Mouse (Mus musculus): ENCODE measurements around the gene Fgf11. TPM values are rescaled to one million over a fixed set of nuclear protein-coding genes. Genes with fewer than 3 reads are reported as not detected.

Gene Fgf11
- polyA plus RNA-seq, 1 experiment from 2014 or later = 2.0 TPM

- no peak within 1 kb of the TSS for H3K4me2 ChIP-seq
- H3K27ac ChIP-seq (replicated peaks) = no peak within 1 kb of the TSS
- no peak within 1 kb of the TSS for H3K9ac ChIP-seq
- ATAC-seq (ENCODE audit: extremely low read depth, insufficient number of reproducible peaks, low FRiP score, low TSS enrichment) = no peak
- no peak within 1 kb of the TSS for H3K4me3 ChIP-seq
- H3K9me3 ChIP-seq = 0 out of 2 replicates have a peak, but pooled peaks cover 8% of the 10 kb centered on the region
- no peaks in the 10 kb centered on the region for H3K4me1 ChIP-seq
- H3K36me3 ChIP-seq = no peaks in the 10 kb centered on the region
- H3K27me3 ChIP-seq (replicated peaks) = peaks cover 5% of the 10 kb centered on the region; the same call in 1 of the 2 replicates
- WGBS = 48% methylated on average over 10 of the region's 10 CpGs
Measured at GRCm38 (mm10) chr11:69815155-69815554, 13.5 kb upstream of the Fgf11 start, which contains the start of gene Gm39566. Gene Gm39566, minus strand, starts transcription at chr11:69815298.

- no peak for ATAC-seq (ENCODE audit: extremely low read depth, insufficient number of reproducible peaks, low FRiP score, low TSS enrichment)
Measured at GRCm38 (mm10) chr11:69810280-69810679, 8.6 kb upstream of the Fgf11 start.

GRCm38 (mm10) chr11:69807641-69808040, 6.0 kb upstream of the Fgf11 start:
- H3K4me2 ChIP-seq = no peak overlapping the region
- H3K4me1 ChIP-seq = peaks cover 27% of the 10 kb centered on the region
- no peaks in the 10 kb centered on the region for H3K36me3 ChIP-seq
- H3K27ac ChIP-seq (replicated peaks) = no peak overlapping the region
- peaks cover 5% of the 10 kb centered on the region; the same call in 1 of the 2 replicates for H3K9me3 ChIP-seq
- H3K9ac ChIP-seq = no peak overlapping the region
- no peak overlapping the region for H3K4me3 ChIP-seq
- H3K27me3 ChIP-seq (replicated peaks) = peaks cover 54% of the 10 kb centered on the region
- WGBS = 71% methylated on average over 2 of the region's 2 CpGs
- no peak for ATAC-seq (ENCODE audit: extremely low read depth, insufficient number of reproducible peaks, low FRiP score, low TSS enrichment)

More at GRCm38 (mm10) chr11:69810280-69810679, 8.6 kb upstream of the Fgf11 start:
- H3K4me3 ChIP-seq = no peak overlapping the region
- H3K9ac ChIP-seq = no peak overlapping the region
- no peaks in the 10 kb centered on the region for H3K36me3 ChIP-seq
- H3K27me3 ChIP-seq (replicated peaks) = peaks cover 31% of the 10 kb centered on the region
- H3K27ac ChIP-seq (replicated peaks) = no peak overlapping the region
- H3K4me2 ChIP-seq = no peak overlapping the region
- H3K4me1 ChIP-seq = peaks cover 2% of the 10 kb centered on the region; the same call in 1 of the 2 replicates
- H3K9me3 ChIP-seq = peaks cover 5% of the 10 kb centered on the region; the same call in 1 of the 2 replicates

GRCm38 (mm10) chr11:69806378-69806777, 4.7 kb upstream of the Fgf11 start:
- H3K36me3 ChIP-seq = no peaks in the 10 kb centered on the region
- no peak overlapping the region for H3K4me2 ChIP-seq
- no peak for ATAC-seq (ENCODE audit: extremely low read depth, insufficient number of reproducible peaks, low FRiP score, low TSS enrichment)
- no peak overlapping the region for H3K27ac ChIP-seq (replicated peaks)
- 72% methylated on average over 4 of the region's 4 CpGs for WGBS
- peaks cover 40% of the 10 kb centered on the region for H3K4me1 ChIP-seq
- H3K9ac ChIP-seq = no peak overlapping the region
- H3K27me3 ChIP-seq (replicated peaks) = peaks cover 66% of the 10 kb centered on the region
- H3K4me3 ChIP-seq = no peak overlapping the region
- H3K9me3 ChIP-seq = peaks cover 5% of the 10 kb centered on the region; the same call in 1 of the 2 replicates

GRCm38 (mm10) chr11:69804972-69805909, 3.6 kb upstream of the Fgf11 start, which contains the start of gene Tmem102:
Gene Tmem102, minus strand, starts transcription at chr11:69805624.
- H3K27me3 ChIP-seq (replicated peaks) = peaks cover 70% of the 10 kb centered on the region
- 11% methylated on average over 29 of the region's 29 CpGs for WGBS
- H3K4me3 ChIP-seq = peak within 1 kb of the TSS; percentile 67
- H3K9me3 ChIP-seq = peaks cover 5% of the 10 kb centered on the region; the same call in 1 of the 2 replicates
- no peak within 1 kb of the TSS for H3K27ac ChIP-seq (replicated peaks)
- ATAC-seq (ENCODE audit: extremely low read depth, insufficient number of reproducible peaks, low FRiP score, low TSS enrichment) = no peak
- peak within 1 kb of the TSS; percentile 82 for H3K4me2 ChIP-seq
- peak within 1 kb of the TSS; percentile 65 for H3K9ac ChIP-seq
- H3K36me3 ChIP-seq = no peaks in the 10 kb centered on the region
- H3K4me1 ChIP-seq = peaks cover 51% of the 10 kb centered on the region

- H3K36me3 ChIP-seq = no peaks in the 10 kb centered on the region
- ATAC-seq (ENCODE audit: extremely low read depth, insufficient number of reproducible peaks, low FRiP score, low TSS enrichment) = no peak
- peak overlapping the region; percentile 65; the same call in 1 of the 2 replicates for H3K9ac ChIP-seq
- peaks cover 5% of the 10 kb centered on the region; the same call in 1 of the 2 replicates for H3K9me3 ChIP-seq
- peak overlapping the region; percentile 67 for H3K4me3 ChIP-seq
- peaks cover 57% of the 10 kb centered on the region for H3K4me1 ChIP-seq
- peaks cover 73% of the 10 kb centered on the region for H3K27me3 ChIP-seq (replicated peaks)
- WGBS = 7% methylated on average over 12 of the region's 12 CpGs
- H3K4me2 ChIP-seq = peak overlapping the region; percentile 82
- no peak overlapping the region for H3K27ac ChIP-seq (replicated peaks)
Measured at GRCm38 (mm10) chr11:69804652-69804940, 2.9 kb upstream of the Fgf11 start.

- peak overlapping the region; percentile 82 for H3K4me2 ChIP-seq
- peak; percentile 40; the same call in 1 of the 2 replicates for ATAC-seq (ENCODE audit: extremely low read depth, insufficient number of reproducible peaks, low FRiP score, low TSS enrichment)
- under 1% methylated on average over 60 of the region's 60 CpGs for WGBS
- H3K9me3 ChIP-seq = peaks cover 5% of the 10 kb centered on the region; the same call in 1 of the 2 replicates
- H3K27ac ChIP-seq (replicated peaks) = no peak overlapping the region
- H3K9ac ChIP-seq = peak overlapping the region; percentile 87
- H3K36me3 ChIP-seq = no peaks in the 10 kb centered on the region
- peak overlapping the region; percentile 67 for H3K4me3 ChIP-seq
- peaks cover 79% of the 10 kb centered on the region for H3K27me3 ChIP-seq (replicated peaks)
- H3K4me1 ChIP-seq = peaks cover 63% of the 10 kb centered on the region
Measured at GRCm38 (mm10) chr11:69803786-69804651, 2.4 kb upstream of the Fgf11 start.

GRCm38 (mm10) chr11:69803328-69803727, 1.7 kb upstream of the Fgf11 start:
- Histone ChIP-seq H3K4me2 (peak overlapping the region; percentile 82), H3K9me3 (peaks cover 5% of the 10 kb centered on the region; the same call in 1 of the 2 replicates), H3K36me3 (no peaks in the 10 kb centered on the region), H3K4me1 (peaks cover 66% of the 10 kb centered on the region), H3K4me3 (peak overlapping the region; percentile 67), H3K27me3 (replicated peaks) (peaks cover 82% of the 10 kb centered on the region), H3K27ac (replicated peaks) (no peak overlapping the region), H3K9ac (peak overlapping the region; percentile 87)
- 3% methylated on average over 12 of the region's 12 CpGs for WGBS
- 0 out of 2 replicates have a peak, but pooled peaks have one; percentile 5 for ATAC-seq (ENCODE audit: extremely low read depth, insufficient number of reproducible peaks, low FRiP score, low TSS enrichment)

GRCm38 (mm10) chr11:69802648-69803105, 1.0 kb upstream of the Fgf11 start:
- peak overlapping the region; percentile 87 for H3K9ac ChIP-seq
- H3K4me1 ChIP-seq = peaks cover 66% of the 10 kb centered on the region
- no peak overlapping the region; the same call in 1 of the 2 replicates for H3K27ac ChIP-seq (replicated peaks)
- peaks cover 84% of the 10 kb centered on the region for H3K27me3 ChIP-seq (replicated peaks)
- under 1% methylated on average over 33 of the region's 33 CpGs for WGBS
- peaks cover 5% of the 10 kb centered on the region; the same call in 1 of the 2 replicates for H3K9me3 ChIP-seq
- H3K4me3 ChIP-seq = peak overlapping the region; percentile 67
- peak overlapping the region; percentile 82 for H3K4me2 ChIP-seq
- no peaks in the 10 kb centered on the region for H3K36me3 ChIP-seq
- ATAC-seq (ENCODE audit: extremely low read depth, insufficient number of reproducible peaks, low FRiP score, low TSS enrichment) = no peak

GRCm38 (mm10) chr11:69800392-69801197, 1.1 kb downstream of the Fgf11 start:
- under 1% methylated on average over 36 of the region's 36 CpGs for WGBS
- peaks cover 72% of the 10 kb centered on the region for H3K4me1 ChIP-seq
- ATAC-seq (ENCODE audit: extremely low read depth, insufficient number of reproducible peaks, low FRiP score, low TSS enrichment) = 0 out of 2 replicates have a peak, but pooled peaks have one; percentile 2
- H3K4me2 ChIP-seq = peak overlapping the region; percentile 82
- H3K27me3 ChIP-seq (replicated peaks) = peaks cover 78% of the 10 kb centered on the region
- H3K9me3 ChIP-seq = no peaks in the 10 kb centered on the region
- H3K9ac ChIP-seq = peak overlapping the region; percentile 87
- H3K27ac ChIP-seq (replicated peaks) = peak overlapping the region; percentile 78
- peak overlapping the region; percentile 67 for H3K4me3 ChIP-seq
- no peaks in the 10 kb centered on the region for H3K36me3 ChIP-seq

Data from heart, embryonic 13.5 days (tissue).